Mouse (Mus musculus): ENCODE measurements around the gene Kir3dl1. TPM values are rescaled to one million over a fixed set of nuclear protein-coding genes. Genes with fewer than 3 reads are reported as not detected.
"Not testable (repeated sequence)": the region's sequence is repeated elsewhere in the genome, so short reads cannot be mapped to it uniquely, and the experiment has no call there.

Gene Kir3dl1
- polyA plus RNA-seq (2015; fragmentation: Nextera tagmentation; extraction: Ambion mirVana) = not detected in 2 replicates

DNA sequence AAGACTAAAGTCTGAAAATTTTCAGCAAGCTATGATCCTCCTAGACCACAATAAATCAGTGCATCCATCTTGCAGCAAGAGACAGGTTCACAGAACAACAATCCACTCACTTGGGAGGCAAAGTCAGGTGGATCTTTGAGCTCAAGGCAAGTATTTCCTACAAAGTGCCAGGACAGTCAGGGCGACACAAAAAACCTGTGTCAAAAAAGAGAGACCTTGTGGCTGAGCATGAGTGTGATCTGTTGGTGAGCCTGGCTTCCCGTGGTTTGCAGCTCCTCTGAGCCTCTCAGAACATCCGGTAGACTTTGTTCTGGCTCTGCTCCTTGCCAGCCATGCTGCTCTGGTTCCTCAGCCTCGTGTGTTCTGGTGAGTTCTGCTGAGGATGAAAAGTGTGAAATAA is at the start of gene Kir3dl1:
TSS of gene Kir3dl1 (plus strand) at position 301 of the 400 bp plus-strand sequence.
- not testable (repeated sequence) for H3K4me2 ChIP-seq (replicated peaks); H3K9me3 ChIP-seq; H3K4me1 ChIP-seq (replicated peaks); H3K36me3 ChIP-seq; ATAC-seq; H3K4me3 ChIP-seq (replicated peaks); H3K27ac ChIP-seq; H3K9ac ChIP-seq (replicated peaks); H3K27me3 ChIP-seq
- WGBS = 87% methylated on average over 4 of the region's 4 CpGs

DNA sequence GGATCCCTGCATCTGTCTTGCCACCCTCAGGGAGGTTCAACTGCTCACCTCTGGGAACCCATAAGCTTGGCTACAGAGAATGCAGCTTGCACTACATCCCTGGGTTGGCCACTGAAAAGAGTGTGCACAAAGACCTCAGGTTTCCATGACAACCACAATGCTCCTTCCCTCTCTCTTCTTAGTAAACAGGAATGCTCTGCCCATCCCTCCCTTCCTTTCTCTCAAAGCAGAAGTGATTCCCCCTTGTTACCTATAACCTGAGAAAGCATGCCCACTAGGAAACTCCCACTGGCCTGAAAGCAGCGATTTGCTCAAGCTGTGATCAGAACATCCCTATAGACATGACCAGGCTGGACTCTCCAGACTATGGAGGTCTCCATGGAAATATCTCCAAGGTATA is 26.2 kb downstream of the Kir3dl1 start, which contains the start of gene Kir3dl2:
TSS of gene Kir3dl2 (minus strand) at position 101 of the 400 bp plus-strand sequence.
- ATAC-seq; H3K9me3 ChIP-seq; H3K4me2 ChIP-seq (replicated peaks): not testable (repeated sequence)

DNA sequence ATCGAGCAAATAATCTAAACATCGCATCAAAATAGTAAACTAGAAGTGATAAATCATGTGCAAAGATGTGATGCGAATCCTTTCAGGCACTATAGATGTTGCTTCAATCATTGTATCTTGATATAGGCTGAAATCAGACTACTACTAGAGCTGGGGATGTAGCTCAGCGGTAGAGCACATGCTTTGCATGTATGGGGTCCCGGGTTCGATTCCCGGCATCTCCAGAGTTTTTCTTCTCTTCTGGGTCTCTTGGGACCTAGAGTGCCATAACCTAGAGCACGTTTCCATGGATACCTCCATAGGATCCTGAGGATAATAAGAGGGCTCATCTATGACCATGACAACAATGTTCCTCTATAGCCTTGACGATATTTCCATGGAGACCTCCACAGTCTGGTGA is 51.3 kb downstream of the Kir3dl1 start:
- WGBS = 90% methylated on average over 9 of the region's 9 CpGs

More for the DNA sequence above, 26.2 kb downstream of the Kir3dl1 start, which contains the start of gene Kir3dl2:
- not testable (repeated sequence) for H3K9ac ChIP-seq (replicated peaks); H3K36me3 ChIP-seq; H3K4me1 ChIP-seq (replicated peaks); H3K4me3 ChIP-seq (replicated peaks); H3K27ac ChIP-seq; H3K27me3 ChIP-seq
- 63% methylated on average over 1 of the region's 1 CpGs for WGBS

More for the DNA sequence above, 51.3 kb downstream of the Kir3dl1 start:
- H3K27ac ChIP-seq; H3K9me3 ChIP-seq; H3K4me1 ChIP-seq (replicated peaks); H3K9ac ChIP-seq (replicated peaks); H3K4me3 ChIP-seq (replicated peaks); H3K4me2 ChIP-seq (replicated peaks); H3K36me3 ChIP-seq; H3K27me3 ChIP-seq; ATAC-seq: not testable (repeated sequence)

Other genes starting within 250 kb of the Kir3dl1 start
- gene Bex3, start 247.7 kb upstream of the Kir3dl1 start, polyA plus RNA-seq (2015; fragmentation: Nextera tagmentation; extraction: Ambion mirVana) = 705 TPM in 2 replicates
- 0.18 TPM in 1 of 2 replicates, not detected in the other for gene Kir3dl2, start 26.1 kb downstream of the Kir3dl1 start, polyA plus RNA-seq (2015; fragmentation: Nextera tagmentation; extraction: Ambion mirVana)
- gene Tceal3, start 72.8 kb downstream of the Kir3dl1 start, polyA plus RNA-seq (2015; fragmentation: Nextera tagmentation; extraction: Ambion mirVana) = 45.7 TPM in 2 replicates
- 18.6 and 20.0 TPM in 2 replicates for gene Tceal1, start 190.0 kb downstream of the Kir3dl1 start, polyA plus RNA-seq (2015; fragmentation: Nextera tagmentation; extraction: Ambion mirVana)
- gene Morf4l2, start 225.7 kb downstream of the Kir3dl1 start, polyA plus RNA-seq (2015; fragmentation: Nextera tagmentation; extraction: Ambion mirVana) = 563 and 601 TPM in 2 replicates